Mouse (Mus musculus) c-Kit-negative CD71-positive TER-119-positive erythroid progenitor cells, embryonic 14.5 days (primary cell): ENCODE results near the gene Nfix.
"Not testable (repeated sequence)": the region's sequence is repeated elsewhere in the genome, so short reads cannot be mapped to it uniquely, and the experiment has no call there.

ENCODE experiments used
- DNase-seq: peaks from one replicate; pipeline ENCODE4 v3.0.0-alpha.2; 2013; ENCODE audit warnings: low read depth, low spot score

Gene Nfix

DNA sequence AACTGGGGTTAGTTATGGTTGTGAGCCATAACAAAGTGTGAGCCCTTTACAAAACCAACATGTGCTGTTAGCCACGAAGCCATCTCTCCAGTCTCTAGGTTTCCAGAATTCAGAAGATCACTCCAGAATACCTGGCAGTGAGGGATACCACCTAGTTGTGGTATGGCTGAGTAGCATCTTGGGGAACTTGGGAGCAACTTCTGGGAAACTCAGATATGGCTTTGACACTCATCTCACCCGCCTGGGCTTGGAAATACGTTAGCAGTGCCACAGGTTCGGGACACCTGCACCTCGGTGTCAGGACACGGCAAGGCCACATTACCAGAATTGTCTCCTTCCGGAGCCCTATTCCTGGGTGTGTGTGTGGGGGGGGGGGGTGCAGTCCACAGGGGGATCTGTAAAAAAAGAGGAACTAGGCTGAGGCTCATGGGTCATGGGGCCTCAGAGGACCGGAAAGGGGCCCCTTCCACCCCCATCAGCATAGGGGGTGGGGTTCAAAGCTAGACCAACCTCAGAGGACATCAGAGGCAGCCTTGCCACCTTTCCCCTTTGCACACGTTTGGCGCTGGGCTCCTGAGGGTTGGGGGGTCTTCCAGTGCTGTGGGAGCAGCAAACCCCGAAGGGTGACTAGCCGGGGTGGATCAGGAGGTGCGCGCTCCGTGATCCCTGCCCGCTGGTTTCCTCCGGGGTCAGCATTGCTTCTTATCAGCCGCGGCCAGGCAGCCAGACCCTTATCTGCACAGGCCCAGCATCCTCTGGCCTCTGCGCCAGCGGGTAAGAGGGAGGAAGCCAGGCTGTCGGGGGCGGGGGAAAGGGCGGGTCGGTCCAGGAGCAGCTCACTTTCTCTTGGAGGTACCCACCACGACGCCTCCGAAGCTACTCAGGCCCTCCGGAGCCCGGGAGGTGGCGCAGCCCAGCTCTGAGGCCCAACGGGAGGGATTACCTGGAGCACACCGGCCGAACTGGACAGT, 98.9 kb downstream of the Nfix start, which contains the start of gene Lyl1:
Lyl1 (plus strand) TSS at position 517 of the 971 bp plus-strand sequence.
- DNase-seq, result peak; percentile 96

DNA sequence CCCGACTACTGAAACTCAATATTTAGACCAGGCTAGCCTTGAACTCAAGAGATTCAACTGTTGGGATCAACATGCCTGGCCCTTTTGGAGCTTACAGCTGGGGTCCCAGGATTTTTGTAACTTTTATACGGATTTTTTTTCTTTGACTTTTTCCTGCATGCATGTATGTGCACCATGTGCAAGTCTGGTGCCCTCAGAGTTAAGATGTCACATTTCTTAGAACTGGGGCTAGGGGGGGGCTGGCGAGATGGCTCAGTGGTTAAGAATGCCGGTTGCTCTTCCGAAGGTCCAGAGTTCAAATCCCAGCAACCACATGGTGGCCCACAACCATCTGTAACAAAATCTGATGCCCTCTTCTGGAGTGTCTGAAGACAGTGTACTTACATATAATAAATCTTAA, 99.6 kb downstream of the Nfix start:
- DNase-seq, result no peak

DNA sequence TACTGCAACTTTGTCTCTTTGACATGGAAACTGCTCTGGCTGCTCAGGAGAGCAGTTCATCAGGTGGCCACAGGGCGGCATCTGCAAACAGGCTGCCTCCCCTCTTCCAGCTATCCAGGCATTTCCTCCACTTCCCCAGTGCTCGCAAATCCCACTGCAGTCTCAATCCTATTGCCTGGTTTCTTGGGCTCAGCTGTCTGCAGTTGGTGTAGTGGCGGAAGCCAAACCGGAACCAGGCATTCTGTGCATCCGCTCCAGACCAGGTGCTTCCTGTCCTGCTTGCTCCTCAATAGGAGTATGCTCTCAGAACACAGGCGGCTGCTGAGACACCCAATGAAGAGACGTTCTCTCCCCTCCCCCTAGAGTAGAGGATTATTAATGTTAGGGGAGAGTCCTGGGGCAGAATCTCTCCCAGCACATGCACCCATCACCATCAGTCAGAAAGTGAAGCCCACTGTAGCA, 100.3 kb downstream of the Nfix start:
- peak; percentile 57 for DNase-seq

DNA sequence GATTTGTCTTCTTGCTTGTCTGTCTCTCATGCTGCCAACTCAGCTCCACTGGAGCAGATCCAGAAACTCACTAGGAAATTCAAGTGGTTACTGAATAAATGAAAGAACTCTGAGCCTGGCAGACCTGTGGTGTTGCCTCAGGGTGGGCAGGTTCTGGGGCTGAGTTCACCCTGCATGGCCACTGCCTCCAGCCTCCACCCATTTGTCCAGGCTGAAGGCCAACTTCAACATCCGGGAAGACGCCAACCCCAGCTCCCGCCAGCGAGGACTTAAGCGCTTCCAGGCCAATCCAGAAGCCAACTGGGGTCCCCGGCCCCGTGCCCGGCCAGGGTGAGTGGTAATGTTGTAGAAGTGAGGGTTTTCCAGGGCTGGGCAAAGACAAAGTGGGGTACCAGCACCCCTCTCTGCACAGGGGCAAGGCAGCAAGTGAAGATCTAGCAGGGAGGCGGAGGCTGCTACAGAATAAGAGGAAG, 101.2 kb downstream of the Nfix start:
- DNase-seq, result no peak

DNA sequence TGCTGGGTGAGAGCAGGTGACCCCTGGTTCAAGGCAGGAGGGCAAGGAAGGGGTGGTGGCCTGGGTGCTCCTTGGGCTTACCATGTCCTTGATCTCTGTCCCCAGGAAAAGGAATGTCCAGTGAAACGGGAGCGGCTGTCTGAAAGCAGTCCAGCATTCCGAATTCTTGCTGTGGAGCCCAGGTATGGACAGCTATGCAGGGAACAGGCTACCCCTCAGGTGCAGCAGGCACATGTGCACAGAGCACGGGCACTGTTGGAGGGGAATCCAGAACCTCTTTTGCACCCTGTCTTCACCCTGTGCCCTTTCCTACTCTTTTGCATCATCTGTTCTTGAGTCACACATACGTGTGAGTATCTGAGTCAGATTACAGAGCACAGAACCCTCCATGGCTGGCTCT, 101.9 kb downstream of the Nfix start:
- DNase-seq, result no peak

DNA sequence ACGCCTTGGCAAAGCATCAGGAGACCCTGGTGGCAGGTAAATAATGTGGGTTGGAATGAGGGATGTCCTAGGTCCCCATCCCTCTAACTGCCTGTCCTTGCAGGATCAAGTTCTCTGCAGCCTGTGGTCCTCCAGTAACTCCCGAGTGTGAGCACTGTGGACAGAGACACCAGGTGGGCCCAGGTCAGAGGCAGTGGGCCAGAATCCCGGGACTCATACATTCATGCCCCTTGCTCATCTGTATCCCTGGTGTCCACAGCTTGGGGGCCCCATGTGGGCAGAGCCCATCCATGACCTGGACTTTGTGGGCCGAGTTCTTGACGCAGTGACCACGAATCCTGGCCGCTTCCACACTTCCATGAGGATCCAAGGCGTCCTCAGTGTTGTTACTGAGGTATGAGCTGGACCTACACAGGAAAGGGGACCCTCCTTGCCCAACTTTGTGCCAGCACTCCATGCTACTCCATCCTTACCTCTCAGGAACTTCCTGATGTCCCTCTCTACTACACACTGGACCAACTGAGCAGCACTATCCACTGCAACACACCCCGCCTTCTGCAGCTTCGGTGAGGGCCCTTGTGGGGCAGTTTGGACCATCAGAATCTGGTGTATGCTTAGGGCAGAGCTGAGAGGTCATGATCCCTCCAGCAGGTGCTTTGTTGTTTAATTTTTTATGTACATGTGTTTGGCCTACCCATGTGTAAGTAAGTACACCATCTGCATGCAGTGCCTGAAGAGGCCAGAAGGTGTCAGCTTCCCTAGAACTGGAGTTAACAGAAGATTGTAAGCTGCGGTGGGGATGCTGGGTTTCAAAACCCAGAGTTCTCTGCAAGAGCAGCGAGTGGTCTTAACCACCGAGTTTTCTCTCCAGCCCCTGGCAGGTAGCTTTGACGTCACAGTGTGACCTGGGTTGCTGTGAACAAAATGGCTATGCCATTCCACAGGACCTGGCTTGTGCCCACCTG, 102.7 kb downstream of the Nfix start:
- peak; percentile 33 for DNase-seq

DNA sequence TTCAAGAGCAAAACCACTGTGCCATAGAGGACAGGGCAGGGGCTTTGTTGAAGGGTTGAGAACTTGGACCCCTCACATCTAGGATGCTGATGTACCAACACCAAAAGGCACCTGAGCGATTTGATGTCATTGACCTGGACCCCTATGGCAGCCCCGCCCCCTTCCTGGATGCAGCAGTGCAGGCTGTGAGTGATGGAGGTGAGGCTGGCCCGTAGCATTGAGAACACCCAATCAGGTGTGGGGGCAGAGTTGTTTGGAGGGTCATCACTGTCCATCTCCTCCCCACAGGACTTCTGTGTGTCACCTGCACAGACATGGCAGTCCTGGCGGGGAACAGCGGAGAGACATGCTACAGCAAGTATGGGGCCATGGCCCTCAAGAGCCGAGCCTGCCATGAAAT, 105.0 kb downstream of the Nfix start:
- no peak for DNase-seq

DNA sequence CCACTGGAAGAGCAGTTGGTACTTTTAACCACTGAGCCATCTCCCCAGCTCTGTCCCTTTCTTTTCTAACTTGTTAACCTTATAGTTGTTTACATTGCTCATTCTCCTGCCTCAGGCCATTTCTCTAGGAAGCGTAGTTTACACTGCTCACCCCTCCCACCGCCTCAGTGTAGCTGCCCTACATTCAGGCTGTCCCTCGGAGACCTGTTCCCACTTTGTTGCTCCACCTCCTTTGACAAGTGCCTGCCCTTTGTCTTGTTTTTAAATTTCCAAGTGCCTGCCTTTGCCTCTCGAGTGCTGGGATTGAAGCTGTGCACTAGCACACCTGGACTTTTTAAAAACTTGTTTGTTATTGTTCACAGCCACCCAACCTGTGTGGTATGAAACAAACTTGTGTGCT, 106.8 kb downstream of the Nfix start:
- no peak for DNase-seq

DNA sequence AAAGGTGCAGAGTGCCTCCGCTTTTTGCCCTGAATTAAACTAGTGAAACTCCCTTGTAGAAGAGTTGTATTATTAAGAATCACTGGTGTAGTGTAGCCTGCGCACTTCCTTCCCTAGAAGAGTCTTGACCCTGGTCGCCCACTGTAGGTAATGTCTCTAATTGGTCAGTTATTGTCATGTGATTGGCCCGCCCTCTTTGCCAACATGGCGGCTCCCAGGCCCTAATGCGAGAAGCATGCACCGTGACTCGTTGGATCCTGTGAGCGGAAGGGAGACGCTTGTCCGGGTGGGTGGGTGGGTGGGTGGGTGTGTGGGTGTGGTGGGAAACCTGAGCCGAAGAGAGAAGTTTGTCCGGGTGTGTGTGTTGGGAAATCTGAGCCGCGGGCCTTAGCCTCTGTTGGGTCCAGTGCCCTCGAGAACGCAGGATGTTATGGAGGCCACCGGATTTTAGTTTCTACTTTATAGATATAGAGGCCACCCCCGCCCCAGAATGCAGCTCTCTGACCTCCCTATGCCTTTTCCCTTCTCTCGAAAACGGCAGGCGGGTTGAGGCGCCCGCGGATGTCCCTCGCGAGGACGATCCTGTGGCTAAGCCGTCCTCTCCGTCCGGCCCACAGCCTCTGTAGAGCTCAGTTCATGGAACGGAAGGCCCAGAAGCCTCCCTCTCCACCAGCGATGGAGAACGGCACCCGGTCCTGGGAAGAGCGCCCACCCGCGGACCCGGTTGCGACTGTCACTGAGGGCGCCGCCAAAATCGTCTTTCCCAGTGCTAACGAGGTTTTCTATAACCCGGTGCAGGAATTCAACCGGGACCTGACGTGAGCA, 110.8 kb downstream of the Nfix start:
- DNase-seq, result peak; percentile 87

DNA sequence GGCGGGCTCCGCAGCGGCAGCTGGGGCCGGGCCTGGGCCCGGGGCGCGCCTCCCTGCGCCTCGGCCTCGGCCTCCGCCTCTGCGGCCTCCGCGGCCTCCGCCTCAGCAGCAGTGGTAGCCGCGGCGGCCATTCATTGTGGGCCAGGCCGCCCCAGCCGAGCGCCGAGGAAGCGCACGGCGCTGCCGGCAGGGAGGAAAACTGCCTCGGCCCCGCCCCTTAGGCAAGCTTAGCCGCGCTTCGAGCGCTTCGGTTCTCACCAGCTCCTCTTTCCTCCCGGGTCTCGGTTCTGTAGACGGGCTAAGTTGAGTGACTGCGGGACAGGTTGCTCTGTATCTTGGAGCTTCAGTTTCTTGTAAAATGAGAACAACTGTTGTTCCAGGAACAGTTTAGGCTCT, 112.4 kb downstream of the Nfix start, which contains the start of gene Nacc1:
Nacc1 (minus strand) TSS at position 158 of the 396 bp plus-strand sequence.
- peak; percentile 76 for DNase-seq

DNA sequence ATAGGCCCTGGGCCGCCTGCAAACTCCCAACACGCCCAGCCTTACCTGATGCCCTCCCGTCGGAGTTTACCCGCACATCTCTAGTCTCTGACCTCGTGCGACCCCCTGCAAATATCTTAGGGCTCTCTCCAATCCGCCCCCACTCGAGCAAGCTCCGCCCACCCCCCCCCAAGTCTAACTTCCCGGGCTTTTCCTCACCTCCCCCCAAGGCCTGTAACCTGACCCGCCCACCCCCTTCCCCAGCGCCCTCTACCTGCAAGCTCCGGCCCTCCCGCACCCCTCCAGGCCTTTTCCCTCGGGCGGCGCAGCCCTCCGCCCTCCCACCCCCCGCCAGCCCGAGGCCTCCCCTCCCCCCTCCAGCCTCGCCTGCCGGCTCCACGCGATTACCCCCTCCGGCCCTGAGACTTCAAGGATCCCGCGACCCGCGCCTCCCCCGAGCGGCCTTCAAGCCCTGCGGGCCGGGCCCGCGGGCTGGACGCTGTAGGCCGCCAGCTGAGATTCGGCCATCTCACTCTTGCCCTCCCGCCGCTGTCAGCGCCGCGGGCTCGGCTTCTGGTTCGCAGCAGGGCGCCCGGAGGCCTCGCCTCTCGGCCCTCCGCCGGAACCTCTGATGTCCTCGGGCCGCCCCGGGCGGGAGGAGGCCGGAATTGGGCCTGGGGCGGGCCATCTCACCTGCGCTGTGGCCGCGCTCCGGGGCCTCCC, 113.0 kb downstream of the Nfix start:
- no peak for DNase-seq

DNA sequence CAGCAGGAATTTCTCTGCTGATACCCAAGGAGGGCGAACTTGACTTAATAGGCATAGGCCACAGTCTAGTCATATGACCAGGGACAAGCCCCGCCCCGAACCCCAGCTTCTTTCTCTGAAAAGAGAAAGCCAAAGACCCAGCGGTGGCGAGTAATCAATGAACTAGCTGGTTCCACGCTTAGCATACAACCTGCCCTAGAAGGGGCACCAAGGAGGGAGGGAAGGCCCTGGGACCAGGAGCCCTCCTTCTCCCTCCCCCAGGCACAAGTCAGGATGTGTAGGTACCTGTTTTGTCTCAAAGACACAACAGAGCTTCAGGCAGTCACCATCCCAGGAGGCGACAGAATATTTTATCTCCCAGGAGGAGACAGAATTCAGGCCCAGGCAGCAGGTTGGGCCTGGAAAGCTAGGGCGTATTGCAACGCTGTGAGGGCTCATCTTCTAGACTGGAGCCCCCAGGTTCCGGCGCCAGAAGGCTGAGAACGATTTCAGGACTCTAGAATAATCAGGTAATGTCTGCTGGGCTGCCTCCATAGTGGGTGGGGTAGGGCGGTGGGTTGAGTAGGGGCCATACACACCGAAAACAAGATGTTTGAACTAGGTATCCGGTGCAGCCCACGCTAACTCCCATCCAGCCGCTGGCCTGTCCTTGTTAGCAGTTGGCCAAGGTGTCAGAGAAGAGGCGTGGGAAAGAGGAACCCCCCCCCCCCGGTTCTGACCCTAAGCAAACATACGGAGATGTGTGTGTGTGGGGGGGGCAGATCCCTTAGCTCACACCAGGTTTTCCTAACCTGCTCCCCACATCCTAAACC, 113.7 kb downstream of the Nfix start, which contains the start of gene Trmt1:
Trmt1 (plus strand) TSS at position 117 of the 812 bp plus-strand sequence.
- DNase-seq, result peak; percentile 54

DNA sequence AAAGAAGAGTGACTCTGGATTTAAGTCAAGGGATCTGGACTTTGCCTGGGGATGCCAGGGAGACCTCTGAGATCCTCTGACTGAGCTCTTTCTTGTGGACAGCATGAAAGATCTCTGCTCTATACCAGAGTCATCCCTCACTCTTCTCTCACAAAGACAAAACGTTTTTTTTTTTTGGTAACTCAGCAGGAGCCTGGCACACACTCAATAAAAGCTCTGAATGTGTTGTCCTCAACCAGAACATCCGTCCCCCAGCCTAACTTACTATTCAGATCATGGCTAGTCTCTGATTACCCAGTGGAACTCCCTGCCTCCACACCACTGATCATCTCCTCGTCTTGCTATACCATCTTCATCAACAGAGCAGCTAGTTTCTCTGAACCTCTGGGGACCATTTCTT, 115.6 kb downstream of the Nfix start:
- DNase-seq, result no peak

DNA sequence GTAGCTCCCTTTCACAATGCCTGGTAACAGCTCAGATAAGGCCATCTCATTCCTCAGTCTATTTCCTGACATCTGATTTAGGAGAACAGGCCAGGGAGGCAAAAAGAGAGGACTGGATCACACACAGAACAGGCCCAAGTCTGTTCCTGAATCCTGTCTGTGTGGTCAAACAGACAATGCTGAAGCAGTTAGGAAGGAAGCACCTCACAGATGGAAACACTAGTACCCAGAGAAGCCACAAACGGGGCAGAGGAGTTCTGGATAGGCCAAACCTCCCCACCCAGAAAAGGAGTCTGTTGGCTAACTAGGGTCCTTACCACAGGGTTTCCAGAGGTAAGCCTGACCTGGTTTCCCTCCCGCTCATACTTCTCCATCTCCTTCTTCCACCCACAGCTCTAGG, 117.9 kb downstream of the Nfix start:
- no peak for DNase-seq

DNA sequence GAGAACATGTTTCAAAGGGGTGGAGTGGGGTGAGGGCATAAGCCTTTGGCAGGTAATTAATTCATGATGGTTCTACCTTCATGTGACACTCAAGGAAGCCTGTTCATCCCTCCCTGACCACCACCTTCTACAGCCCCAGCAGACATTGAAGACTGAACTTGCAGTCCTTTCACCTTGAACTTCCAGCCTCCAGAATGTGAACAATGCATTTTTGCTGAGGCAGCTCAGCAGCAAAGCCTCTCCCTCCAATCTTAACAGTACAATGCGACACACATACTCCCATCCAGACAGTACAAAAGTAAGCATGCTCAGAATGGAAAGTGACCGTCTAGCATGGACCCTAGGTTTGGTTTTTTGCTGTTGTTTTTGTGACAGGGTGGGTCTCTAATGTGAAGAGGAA, 118.7 kb downstream of the Nfix start:
- no peak for DNase-seq

DNA sequence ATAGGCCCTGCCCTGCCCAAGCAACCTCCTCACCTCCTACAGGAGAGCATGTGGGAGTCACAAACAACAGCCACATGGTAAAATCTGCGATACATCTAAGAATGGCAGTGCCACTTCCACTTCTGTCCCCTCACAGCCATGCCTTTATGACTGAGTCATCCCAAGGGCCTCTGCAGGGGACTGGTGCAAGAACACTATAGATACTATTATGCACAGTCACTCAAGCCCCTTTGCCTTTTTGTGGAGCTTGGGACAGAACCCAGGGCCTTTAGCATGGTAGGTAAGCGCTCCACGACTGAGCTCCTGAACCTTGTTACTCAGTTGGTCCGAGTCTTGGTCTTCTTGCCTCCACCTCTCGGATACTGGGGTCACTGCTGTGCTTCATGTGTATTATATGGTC, 122.8 kb downstream of the Nfix start:
- DNase-seq, result no peak

DNA sequence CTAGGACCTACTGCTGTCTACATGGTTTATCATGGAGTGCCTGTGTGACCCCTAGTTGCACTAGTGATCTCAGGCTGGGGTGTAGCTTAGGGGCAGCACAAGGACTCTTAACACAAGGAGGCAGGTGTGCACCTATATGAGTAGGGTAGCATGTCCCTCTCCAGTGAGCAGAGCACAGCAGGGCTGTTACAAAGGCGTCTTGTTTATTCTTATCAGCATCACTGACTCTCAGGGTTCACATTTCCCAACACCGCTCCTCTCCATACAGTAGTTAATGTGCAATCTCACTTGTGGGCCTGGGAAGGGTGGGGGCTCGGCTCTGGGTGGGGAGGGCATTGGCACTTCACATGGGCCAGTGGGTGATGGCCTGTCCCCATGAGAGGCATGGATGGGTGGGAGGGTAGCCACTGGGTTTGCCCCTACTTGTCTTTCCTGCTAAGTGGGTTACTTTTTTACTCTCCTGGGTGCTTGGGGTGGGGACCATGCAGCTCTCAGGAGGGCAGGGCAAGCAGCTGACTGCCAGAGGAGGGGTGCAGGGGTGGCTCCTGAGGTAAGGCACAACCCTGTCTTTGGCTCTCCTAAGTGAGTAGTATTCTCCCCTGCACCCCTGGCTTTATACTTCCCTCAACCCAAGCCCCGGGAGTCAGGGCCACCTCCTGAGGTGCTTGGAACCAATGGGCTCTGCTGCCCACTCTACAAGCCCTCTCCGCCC, 129.7 kb downstream of the Nfix start:
- DNase-seq, result not testable (repeated sequence)

DNA sequence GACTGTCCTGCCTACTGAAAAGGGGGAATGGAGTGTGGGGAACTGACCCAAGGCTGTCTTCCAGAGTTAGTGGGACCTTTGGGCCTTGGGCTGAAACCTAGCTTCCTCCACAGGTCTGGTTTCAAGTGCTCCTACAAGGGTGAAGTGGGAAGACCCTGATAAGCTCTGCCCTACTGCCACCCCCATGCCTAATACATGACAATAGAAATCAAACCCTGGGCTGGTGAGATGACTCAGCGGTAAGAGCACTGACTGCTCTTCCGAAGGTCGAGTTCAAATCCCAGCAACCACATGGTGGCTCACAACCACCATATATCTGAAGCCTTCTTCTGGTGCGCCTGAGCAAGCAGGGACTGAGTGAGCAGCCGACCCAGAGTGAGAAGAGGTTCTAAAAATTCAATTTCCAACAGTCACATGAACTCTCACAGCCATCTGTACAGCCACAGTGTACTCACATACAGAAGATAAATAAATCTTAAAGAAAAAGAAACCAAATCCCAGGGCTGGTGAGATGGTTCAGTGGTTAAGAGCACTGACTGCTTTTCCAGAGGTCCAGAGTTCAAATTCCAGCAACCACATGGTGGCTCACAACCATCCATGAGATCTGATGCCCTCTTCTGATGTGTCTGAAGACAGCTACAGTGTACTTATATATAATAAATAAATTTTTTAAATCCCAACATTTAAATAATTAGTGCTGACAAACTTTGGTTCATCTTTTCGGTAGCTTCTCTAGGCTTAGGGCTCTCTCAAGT, 131.2 kb downstream of the Nfix start:
- no peak for DNase-seq
